Mouse (Mus musculus) embryo, embryonic 10.5 days (tissue): Measurements from ENCODE around the gene Cops7b.

Experiments
- DNase-seq: peaks from one replicate; pipeline ENCODE4 v3.0.0-alpha.2; 2015; ENCODE audit warnings: low spot score

Gene Cops7b

DNA sequence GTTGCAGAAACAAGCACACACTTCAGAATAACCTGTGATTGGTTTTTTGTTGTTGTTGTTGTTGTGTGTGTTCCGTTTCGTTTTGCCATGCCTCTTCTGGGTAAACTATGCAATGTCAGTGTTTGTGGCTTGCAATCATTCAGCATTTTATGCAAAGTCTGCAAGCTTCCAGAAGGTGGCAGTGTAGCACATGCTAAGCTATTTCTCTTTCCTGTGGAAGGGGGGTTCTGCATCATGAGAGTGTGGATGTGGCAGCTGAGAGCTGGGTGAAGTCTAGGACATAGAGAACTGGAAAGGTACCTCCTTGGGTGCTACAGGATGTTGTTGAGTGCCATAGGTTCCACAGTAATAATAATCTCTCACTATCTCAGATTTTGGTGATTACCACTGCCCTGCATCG lies 15.8 kb downstream of the Cops7b start:
- DNase-seq: peak; percentile 70

DNA sequence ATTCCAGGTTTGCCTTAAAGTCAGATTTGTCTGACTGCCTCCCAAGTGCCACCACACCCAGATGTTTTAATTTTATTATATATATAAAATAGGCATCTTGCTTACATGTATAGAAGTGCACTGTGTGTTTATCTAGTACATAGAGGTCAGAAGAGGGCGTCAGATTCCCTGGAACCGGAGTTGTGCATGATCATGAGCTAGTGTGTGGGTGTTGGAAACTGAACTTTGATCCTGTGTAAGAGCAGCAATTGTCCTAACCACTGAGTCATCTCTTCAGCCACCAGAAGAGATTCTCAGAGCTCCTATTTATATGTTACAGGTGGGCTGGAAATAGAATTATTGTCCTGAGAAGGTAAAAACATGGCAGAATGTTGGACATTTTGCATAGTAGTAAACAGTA lies 17.4 kb downstream of the Cops7b start:
- no peak for DNase-seq

DNA sequence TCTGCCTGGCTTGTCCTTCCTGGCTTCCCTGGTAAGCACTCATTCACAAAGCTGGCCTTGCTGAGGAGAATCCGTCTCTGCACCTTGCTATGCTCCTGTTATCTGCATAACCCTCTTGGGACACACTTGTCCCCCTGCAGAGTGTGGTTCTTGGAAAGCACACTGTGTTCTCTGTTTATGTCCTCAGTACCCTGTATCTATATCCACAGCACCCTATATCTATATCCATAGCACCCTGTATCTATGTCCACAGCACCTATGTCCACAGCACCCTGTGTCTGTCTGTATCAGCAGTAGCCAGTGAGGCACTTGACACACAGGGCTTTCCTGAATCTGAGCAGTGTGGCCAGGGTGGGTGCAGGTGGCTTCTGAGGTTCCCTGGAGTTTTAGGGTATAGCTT lies 28.2 kb downstream of the Cops7b start:
- DNase-seq: no peak

DNA sequence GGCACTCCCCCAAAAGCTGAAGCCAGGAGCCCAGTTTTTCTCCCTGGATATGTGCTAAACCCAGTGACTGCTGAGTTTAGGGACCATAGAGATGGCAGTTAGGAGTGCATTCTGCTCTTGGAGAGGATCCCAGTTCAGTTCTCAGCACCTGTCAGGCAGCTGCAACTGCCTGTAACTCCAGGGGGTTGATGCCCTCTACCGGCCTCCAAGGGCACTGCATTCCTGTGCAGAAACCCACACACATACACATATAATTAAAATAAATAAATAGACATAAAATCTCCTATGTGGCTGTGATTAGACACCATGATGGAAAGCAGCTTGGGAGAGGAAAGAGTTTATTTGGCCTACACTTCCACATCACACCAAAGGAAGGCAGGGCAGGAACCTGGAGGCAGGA lies 29.4 kb downstream of the Cops7b start:
- DNase-seq: no peak

DNA sequence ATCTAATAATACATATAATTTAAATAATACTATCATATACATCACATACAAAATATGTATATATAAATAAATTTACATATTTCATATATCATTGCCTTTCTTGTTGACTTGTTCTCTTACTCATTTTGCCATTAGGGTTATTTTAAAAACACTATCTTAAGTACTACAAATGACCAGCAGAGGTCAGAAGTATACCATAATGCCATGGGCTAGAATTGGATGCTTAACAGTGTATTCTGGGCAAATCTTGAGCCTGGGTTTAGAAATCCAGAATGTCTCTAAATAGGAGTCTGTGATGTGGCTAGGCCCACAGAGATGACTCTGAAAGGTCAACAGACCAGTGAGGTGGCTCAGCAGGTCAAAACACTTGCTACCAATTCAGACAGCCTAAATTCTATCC lies 31.6 kb downstream of the Cops7b start:
- DNase-seq: peak; percentile 63

DNA sequence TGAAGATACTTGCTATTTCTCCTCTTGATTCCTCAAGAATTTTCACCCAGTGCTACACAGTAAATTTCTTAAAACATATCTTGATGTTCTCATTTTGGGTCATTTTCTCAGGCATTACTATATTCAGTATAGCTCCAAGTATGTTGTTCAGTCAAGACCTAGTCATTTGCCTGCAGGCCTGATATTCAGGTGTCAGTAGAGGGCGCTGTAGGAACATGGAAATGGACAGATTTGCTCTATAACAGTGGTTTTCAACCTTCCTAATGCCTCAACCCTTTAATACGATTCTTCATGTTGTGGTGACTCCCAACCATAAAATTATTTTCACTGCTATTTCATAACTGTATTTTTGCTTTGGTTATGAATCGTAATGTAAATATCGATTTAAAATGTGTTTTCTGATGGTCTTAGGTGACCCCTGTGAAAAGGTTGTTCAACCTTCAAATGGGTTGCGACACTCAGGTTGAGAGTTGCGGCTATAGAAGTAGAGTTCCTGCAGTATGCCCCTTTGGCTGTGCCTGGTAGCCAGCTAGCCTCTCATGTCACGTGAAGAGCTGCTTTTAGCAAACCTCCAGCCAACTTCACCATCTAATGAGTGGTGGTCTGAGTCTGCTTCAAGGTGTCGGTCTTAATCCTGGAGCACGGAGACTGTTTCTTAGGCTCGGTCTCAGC lies 35.9 kb downstream of the Cops7b start:
- peak; percentile 88 for DNase-seq

DNA sequence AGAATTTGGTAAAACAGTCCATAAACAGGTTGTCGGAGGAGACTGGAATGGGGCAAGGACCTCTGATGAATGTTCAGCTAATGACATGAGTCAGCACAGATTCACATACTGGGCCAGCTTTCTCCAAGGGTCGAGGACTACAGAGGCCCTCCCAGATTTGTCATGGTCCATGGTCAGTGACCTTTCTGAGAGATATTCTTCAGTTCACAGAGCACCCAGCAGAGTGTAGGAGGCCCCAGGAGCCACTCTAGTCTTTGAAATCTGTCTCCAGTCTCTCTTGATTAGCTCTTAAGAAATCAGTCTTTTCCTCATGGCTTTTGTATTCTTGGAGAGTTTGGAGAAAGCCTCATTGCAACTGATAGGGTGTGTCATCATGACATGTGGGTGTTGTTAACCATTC lies 39.6 kb downstream of the Cops7b start:
- no peak for DNase-seq

DNA sequence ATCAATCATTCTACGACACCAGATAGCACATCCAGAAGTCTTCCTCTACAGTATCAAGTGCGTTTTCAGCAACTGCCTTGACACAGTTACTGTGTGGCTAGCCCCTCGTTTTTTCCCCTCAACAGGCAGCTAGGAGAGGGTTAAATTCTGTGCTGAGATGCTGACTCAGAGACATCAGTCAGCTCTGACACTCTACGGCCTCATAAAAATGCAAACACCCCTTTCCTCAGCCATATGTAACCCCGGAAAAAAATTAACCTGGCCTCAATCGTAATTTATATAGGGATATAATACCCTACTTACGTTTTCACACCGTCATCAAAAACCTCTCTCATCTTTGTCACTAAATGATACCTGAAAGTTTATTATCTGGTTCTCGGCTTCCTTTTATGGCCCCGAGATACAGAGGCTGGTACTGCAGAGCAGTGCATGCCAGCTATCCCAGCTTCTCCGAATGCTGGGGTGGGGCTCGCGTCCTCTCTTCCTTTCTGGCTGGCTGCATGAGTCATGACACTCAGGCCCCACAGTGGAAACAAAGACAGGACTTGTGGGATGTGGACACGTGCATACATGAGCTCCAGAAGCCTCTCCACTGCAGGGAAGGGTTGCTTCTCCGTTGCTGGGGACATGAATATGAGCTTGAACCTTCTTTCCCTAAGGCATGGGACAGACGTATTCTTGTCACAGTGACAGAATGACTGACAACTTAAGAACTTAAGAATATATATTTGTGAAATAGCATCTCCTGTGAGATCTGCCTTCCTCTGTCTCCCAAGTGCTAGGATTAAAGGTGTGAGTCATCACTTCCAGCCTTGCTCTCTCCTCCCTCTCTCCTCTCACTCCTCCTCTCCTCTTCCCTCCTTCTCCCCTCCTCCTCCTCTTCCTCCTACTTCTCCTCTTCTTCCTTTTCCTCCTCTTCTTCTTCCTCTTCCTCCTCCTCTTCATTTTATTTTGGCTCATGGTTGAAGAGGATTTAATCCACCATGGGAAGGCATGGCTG lies 40.6 kb downstream of the Cops7b start:
- DNase-seq: no peak

DNA sequence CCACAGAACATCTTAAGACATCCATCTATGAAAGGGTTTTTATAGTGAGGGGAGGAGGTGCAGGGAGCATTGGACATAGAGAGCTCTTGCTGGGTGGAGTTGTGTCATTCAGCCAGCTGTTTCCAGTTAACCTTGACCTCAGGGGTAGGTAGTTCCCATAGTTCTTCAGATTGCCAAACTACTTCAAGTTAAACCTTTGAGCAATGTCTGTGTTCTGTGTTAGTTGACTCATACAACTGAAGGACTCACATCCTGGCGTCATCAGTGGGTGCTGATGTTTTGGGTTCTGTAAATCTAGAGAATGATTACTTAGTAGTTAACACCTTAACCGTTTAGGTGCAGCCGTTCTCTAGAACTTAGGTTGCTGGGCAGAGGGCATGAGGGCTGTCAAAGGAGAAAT lies 45.6 kb downstream of the Cops7b start:
- DNase-seq: peak; percentile 18

DNA sequence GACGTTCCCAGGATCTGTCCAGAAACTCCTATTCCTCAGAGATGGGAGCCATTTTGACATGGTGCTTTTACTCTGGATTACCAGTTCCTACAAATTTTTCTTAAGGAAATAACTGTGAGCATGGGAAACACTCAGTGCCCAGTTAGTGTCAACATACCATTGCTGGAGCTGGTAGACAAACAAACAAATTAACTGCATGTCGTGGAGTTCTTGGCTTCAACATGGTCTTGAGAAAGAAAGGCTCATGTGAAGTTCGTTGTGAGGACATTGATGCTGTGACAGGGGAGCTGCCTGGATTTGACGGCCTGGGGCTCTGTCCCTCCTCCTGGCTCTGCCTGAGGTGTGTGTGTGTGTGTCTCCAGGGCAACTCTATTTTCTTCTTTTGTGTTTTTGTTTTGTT lies 47.2 kb downstream of the Cops7b start:
- DNase-seq: no peak

DNA sequence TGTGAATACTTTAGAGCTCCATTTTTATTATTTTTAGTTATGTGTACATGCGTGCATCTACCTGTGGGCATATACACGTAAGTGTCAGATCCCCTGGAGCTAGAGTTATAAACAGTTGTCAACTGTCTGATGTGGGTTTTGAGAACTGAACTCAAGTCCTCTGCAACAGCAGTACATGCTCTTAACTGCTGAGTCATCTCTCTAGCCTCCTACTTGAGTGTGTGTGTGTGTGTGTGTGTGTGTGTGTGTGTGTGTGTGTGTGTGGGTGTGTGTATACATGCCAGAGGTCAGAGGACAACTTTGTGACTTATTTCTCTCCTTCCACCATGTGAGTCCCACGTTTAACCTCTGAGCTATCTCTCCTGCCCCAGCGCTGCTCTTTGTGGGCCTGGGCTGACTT lies 47.8 kb downstream of the Cops7b start:
- no peak for DNase-seq

DNA sequence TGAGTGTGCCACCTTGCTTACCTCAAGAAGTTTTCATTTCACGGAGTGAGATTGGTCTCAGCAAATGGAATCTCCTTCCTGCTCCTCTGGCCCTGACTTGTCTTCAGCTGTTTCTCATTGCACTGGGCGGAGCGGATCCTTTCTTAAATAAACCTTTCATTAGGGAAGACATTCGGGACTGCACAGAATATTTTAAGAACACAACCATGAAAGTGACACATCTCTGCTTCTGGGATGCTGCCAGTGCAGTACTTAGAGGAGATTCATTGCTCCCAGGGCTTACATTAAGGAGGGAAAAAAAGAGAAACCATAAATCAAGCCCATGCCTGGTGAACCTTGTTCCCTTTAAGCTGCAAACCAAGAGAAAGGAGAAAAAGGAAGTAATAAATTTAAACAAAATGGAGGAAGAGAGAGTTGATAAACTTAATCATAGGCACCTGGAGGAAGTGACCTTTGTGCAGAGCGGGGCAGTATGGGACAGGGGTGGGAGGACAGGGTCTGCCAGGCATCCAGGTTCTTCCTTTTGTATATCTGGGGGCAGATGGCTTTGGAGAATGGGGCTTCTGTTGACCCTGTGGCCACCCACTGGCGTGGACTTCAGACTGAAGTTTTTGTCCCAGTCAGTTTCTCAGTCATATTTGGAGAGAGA lies 50.2 kb downstream of the Cops7b start:
- DNase-seq: peak; percentile 46

DNA sequence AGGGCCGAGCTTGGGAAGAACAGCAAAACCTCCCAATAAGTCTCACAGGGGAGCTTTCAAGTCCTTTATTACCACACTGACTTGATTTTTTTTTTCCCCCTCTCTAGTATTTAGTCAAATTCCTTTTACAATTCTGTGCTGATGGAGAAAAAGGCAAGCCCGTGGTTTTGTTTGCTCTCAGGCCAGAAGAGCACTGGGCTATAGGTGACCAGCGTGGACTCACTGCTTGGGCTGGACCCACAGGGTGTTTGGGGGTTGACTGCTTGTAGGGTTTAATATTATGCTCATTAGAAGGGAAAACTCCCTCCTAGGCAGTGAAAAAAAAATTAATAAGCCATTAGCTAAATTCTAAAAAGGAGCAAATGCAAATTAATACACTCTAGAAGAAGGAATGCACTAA lies 50.7 kb downstream of the Cops7b start:
- DNase-seq: no peak

DNA sequence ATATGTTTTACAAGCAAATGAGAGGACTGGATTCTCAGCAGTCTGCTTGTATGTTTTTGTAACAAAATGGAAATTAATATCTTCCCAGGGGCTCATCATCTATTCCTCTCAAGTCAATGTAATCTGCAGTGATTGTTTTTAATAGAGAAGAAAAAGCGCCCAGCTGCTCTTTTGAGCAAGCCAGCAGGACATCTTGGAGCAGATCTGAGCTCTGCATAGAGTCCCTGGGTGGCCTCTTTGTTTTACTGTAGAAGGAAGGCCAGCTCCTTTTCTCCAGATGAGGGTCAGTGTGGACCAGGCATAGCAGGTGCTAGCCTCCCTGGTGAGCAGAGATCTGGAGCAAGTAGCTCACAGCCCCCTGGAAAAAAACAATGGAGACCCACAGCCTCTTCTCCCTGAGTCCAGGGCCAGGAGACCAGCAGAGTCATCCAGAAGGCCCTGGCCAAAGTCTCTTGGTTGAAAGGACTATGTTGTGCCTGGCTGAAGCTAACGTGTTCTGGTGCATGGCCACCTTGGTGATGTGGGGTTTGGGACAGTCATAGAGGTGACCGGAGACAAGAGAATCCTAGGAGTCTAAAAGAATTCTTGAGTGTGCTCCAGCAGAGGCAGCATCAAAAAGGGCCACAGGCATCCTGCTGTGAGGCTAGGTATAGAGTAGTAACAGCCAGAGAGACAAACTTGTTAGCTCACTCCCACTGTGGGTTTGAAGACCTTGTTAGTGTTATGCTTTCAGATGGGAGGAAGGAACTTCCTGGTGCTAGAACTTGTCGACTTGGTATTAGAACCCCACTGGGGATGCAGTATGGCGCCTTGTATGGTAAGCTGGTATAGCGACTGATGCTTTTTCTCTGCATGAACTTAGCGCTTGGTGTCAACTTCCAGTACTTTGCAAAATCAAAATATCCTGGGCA lies 51.4 kb downstream of the Cops7b start:
- DNase-seq: no peak

DNA sequence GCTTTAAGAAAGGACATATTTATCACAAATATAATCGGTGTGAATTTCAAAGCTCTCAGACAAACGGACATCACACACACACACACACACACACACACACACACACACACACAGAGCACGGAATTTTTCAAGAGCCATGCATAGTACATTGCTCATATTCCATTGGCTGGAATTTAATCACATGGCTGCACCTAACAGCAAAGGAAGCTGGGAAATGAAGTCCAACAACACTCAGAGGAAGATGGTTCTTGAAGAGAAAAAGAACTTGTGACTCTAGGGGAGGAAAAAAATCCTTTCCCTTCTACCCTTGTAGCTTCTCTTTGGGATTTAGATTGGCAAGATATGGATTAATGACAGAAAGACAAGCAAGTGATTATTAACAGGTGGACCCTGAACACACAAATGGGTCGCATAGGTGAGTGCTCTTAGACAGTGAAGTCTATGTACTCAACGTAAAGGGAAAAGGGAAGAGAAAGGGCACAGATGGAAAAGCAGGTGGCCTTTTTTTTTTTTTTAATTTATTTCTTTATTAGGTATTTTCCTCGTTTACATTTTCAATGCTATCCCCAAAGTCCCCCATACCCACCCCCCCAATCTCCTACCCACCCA lies 52.2 kb downstream of the Cops7b start:
- DNase-seq: peak; percentile 68

DNA sequence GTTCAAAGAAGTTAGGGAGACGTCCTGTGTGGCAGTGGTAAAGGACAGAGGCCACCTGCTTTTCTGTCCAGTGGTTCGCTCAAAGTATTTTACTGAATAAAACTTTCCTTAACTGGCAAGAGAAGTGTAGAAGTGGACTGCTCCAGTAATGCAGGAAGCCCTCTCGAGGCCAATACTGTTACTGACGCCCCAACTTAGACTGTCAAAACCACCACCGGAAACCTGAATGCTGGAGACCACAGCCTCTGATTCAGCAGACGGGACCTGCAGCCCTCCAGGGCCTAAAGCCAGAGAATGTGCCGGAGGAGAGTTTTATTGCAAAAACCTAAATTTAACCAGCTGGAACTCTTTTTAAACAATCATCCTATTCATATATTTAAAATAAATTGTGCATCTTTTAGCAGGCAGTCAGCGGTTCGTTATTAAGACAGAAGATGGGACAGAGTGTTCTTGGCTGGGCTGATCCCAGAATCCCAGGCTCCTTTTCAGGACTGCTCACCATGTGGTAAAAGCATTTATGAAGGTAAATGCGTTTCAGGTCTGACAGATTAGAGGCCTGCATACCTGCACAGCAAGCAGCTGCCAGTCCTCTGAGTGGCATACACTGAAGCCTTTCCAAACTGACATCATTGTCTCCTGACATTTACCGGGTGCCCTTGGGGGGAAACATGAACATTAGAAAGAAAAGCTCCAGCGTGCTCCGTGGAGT lies 60.6 kb downstream of the Cops7b start:
- no peak for DNase-seq

DNA sequence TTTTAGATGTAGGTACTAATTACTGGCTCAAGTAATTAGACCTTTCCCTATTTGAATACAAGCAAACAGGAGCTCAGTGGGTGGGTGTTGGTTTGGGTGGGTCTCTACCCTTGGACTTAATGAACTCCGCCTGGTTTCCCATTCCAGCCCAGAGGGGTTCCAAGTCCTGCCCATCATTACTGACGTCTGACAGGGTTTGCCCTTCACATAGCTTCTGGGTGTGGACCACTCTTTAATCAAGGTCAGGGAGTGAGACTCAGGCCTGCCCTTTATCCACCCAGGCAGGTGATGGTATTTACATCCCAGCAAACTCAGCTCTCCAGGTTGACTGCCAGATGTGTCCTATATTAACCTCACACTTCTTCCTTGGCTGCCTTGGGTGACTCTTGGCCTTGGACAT lies 64.8 kb downstream of the Cops7b start:
- DNase-seq: no peak

DNA sequence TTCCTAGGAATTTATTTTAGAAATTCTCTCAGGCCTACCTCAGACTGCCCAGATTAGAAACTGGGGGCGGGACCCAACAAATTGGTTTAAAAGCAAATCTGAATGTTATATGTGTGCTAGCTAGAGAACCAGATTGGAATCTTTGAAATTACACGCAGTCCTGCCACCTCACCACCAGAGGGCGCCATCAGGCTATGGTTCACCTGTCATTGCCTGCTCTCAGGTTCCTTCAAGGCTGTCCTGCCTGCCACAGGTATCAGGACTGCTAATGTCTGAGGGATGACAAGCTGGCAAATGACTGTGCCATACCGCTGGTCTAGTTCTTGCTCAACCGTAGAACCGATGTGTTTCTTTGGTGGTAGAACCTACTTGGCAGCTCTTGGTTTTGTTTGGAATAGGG lies 67.6 kb downstream of the Cops7b start:
- peak; percentile 76 for DNase-seq

DNA sequence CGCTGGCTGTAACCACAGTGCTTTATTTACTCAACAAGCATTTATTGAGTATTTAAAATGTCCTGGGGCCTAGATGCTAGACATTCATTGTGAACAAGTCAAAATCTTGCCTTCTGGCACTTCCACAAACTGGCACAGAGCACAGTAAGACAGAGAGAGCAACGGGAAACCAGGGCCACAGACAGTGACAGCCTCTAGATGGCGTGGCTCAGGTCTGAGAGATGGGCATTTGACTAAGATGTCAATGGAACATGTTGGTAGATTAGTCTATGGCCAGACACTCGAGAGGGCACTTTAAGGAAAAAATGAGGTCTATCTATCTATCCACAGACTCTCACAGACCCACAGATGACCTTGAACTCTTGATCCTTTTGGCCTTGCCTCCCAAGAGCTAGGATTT lies 70.0 kb downstream of the Cops7b start:
- no peak for DNase-seq

DNA sequence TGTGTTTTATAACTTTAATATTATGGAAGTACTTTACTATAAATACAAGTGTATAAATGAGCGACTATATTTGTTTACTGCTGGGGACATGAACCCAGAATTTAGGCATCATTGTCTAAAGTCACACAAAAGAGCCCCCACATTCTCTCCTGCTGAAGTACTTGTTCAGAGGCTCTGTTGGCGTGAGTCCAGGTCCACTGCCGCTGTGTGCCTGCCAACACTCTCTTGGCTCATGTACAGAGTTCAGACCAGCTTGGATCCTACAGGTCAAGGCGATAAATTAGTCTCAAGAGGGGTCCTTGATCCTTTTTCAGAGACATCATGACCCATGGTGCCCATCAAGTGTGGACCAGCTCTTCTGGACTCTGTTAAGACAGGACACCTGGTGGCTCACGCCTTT lies 74.4 kb downstream of the Cops7b start:
- DNase-seq: no peak
